Mouse (Mus musculus) stomach, postnatal 0 days (tissue): ENCODE measurements at regions not wholly inside any gene's neighbourhood (a gene's known extent, or its start where the extent isn't known, plus 50 kb on each side); places are given as distances from the start of the nearest gene placed in this dataset.

Experiments
- CTCF ChIP-seq: IDR thresholded peaks from 2 replicates; pipeline ENCODE4 v1.5.1; 2016; ENCODE audit warnings: antibody characterized with exemption, low read depth, mild to moderate bottlenecking, moderate library complexity
- EP300 ChIP-seq: optimal IDR thresholded peaks from 2 replicates; pipeline ENCODE3; 2016; ENCODE audit warnings: antibody characterized with exemption

DNA sequence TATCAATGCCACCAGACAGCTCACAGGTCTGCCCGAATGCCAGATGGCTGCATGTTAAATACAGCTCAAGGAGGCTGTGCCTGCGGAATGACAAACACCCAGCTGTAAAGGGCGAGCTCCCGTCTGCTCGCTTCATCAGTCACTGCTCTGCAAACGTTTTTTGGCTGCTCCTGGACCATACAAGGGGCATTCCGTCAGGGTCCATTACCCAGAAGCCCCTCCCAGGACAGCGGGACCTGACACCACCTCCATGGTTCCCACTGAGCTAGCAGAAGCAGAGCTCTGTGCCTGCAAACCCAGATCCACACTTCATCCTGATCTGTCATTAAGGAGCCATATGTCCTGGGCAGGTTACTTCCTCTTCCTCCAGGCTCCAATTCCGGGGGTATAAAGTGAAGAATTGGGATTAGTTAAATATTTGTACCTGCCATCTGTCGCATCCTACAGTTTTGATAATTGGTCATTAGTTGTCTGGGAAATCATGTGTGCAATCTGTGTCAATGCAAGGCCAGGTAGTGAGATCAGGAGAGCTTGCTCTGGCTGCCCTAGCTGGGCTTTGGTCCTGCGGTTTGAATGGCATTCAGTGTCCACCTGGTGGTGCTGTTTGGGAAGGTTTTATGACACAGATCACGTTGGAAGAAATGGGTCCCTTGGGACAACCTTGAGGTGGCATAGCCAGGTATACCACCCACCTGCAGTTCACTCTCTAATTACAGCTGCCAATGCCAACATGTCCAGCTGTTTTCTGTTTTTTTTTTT is 89.9 kb upstream of the Agap1 start:
- TF ChIP-seq CTCF (no peak; the same call in 1 of the 2 replicates), EP300 (no peak)
